Mouse (Mus musculus): ENCODE data around the gene Mettl7a1. TPM values are rescaled to one million over a fixed set of nuclear protein-coding genes. Genes with fewer than 3 reads are reported as not detected.
"Not testable (repeated sequence)": the region's sequence is repeated elsewhere in the genome, so short reads cannot be mapped to it uniquely, and the experiment has no call there.

Mettl7a1 gene
- total RNA-seq, 2 experiments from 2014 or later = 54.1 to 127 TPM

DNA sequence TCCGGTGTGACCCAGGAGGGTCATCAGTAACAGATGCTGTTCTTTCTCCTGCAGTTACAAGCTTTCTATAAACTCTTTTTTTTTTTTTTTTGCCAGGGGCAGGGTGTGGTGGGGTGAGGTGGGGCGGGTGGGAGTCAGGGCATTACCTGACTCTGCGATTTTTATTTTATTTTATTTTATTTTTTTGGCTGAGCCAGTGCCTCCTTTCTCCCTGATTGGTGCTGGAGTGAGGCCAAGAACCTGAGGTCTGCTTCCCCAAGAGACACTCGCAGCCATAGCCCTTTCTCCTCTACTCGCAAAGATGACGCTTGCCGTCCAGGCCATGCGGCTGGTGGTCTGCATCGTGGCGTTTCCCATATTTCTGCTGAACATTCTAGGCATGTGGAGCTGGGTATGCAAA lies 30.7 kb downstream of the Mettl7a1 start, which contains the start of gene Mettl7a3:
Mettl7a3 (plus strand) TSS at position 301 of the 400 bp plus-strand sequence.
- no peak for ATAC-seq (replicated peaks; ENCODE audit: low FRiP score, poor library complexity, severe bottlenecking)

- peak; percentile 51 for ATAC-seq (replicated peaks; ENCODE audit: low FRiP score, poor library complexity, severe bottlenecking)
Measured at GRCm38 (mm10) chr15:100337328-100337727, 33.4 kb downstream of the Mettl7a1 start.

DNA sequence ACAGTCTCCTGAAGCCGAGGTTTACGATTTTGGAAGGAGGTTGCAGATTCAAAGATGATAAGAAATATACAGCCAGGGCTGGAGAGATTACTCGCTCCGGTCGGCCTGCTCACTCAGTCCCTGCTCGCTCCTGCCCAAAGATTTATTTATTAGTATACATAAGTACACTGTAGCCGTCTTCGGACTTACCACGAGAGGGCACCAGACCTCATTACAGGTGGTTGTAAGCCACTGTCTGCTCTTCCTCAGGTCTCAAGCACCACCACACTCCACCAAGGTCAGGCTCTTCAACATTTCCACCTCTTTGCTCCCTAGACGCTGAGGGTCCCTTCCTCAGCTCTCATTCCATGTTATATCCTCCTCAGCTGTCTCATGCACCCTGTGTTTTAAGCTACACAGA lies 33.9 kb downstream of the Mettl7a1 start:
- peak; percentile 63 for ATAC-seq (replicated peaks; ENCODE audit: low FRiP score, poor library complexity, severe bottlenecking)

GRCm38 (mm10) chr15:100341314-100341980 lies 37.5 kb downstream of the Mettl7a1 start:
- not testable (repeated sequence) for ATAC-seq (replicated peaks; ENCODE audit: low FRiP score, poor library complexity, severe bottlenecking)

DNA sequence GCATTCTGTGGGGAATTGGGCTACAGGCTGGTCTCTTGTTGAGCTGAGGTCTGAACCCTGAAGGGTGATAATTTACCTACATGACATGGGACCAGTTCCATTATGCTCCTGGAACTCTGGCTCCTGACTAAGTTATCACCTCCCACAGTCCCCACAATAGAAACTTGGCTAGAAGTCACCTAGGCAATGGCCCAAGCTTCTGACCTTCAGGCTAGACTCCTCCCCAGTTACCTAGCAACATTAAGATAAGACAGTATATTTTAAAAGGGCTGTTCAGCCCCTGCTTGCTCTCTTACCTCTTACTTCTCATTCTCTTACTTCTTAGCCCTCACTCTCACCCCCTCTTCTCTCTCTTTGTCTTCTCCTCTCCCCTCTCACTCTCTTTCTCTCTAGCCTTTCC lies 41.5 kb downstream of the Mettl7a1 start:
- no peak for ATAC-seq (replicated peaks; ENCODE audit: low FRiP score, poor library complexity, severe bottlenecking)

- ATAC-seq (replicated peaks; ENCODE audit: low FRiP score, poor library complexity, severe bottlenecking) = no peak
Measured at GRCm38 (mm10) chr15:100346761-100347160, 42.8 kb downstream of the Mettl7a1 start.

- ATAC-seq (replicated peaks; ENCODE audit: low FRiP score, poor library complexity, severe bottlenecking) = no peak
Measured at GRCm38 (mm10) chr15:100349496-100349895, 45.6 kb downstream of the Mettl7a1 start.

GRCm38 (mm10) chr15:100351501-100352060 lies 47.6 kb downstream of the Mettl7a1 start:
- ATAC-seq (replicated peaks; ENCODE audit: low FRiP score, poor library complexity, severe bottlenecking) = no peak

DNA sequence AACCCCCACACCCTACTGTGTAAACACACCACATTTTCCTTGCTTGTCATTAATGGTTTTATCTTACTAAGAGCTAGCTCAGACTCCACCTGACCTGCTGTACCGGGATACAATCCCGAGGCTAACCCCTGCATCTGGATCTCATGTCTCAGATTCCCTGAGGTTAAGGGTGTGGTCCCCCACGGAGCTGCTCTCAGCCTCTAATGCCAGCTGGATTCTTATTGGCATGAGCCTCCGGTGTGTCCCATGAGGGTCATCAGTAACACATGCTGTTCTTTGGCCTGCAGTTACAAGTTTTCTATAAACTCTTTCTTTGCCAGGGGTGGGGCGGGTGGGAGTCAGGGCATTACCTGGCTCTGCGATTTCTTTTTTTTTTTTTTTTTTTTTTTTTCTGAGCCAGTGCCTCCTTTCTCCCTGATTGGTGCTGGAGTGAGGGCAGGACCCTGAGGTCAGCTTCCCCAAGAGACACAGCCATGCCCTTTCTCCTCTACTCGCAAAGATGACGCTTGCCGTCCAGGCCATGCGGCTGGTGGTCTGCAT lies 48.8 kb downstream of the Mettl7a1 start, which contains the start of the genes Methig1 and Mettl7a2:
Methig1 (plus strand) TSS at position 439 of the 540 bp plus-strand sequence.
Mettl7a2 (plus strand) TSS at position 490 of the 540 bp plus-strand sequence.
- ATAC-seq (replicated peaks; ENCODE audit: low FRiP score, poor library complexity, severe bottlenecking) = no peak

- ATAC-seq (replicated peaks; ENCODE audit: low FRiP score, poor library complexity, severe bottlenecking) = peak; percentile 58
Measured at GRCm38 (mm10) chr15:100353399-100353798, 49.5 kb downstream of the Mettl7a1 start.

GRCm38 (mm10) chr15:100355876-100356275 lies 51.9 kb downstream of the Mettl7a1 start:
- ATAC-seq (replicated peaks; ENCODE audit: low FRiP score, poor library complexity, severe bottlenecking) = no peak

DNA sequence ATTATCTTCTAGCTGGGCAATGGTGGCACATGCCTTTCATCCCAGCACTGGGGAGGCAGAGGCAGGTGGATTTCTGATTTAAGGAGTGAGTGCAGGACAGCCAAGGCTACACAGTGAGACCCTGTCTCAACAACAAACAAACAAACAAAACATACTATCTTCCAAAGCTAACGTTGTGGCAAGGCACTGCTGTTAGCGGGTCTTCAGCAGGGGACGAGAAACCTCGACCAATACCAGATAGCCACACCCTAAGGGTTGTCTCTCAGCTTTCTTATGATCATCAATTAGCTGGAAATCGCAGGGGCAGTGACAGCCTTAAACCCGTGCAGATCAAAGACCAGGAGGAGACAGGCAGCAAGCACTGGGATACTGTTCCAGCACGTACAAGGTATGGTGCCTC lies 60.3 kb downstream of the Mettl7a1 start, which contains the start of gene Higd1c:
Higd1c (plus strand) TSS at position 301 of the 400 bp plus-strand sequence.
- ATAC-seq (replicated peaks; ENCODE audit: low FRiP score, poor library complexity, severe bottlenecking) = no peak

DNA sequence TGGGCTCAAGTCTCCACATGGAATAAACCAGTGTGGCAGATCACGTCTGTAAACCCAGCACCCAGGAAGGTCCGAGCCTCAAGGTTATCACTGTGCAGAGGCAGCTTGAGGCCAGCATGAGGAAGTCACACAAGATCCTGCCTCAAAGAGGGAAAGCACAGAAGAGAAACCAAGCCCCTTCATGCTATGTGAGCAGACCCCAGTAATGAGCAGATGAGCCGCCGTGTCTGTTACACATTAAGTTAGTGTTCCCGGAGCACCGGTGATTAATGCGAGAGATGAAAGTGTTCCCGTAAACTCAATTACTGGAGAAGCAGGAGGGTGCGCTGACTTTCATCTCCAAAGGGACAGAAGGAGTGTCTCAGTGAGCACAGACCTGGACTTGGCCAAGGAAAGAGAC lies 62.0 kb downstream of the Mettl7a1 start:
- ATAC-seq (replicated peaks; ENCODE audit: low FRiP score, poor library complexity, severe bottlenecking) = not testable (repeated sequence)

GRCm38 (mm10) chr15:100367119-100367518 lies 63.2 kb downstream of the Mettl7a1 start:
- no peak for ATAC-seq (replicated peaks; ENCODE audit: low FRiP score, poor library complexity, severe bottlenecking)

DNA sequence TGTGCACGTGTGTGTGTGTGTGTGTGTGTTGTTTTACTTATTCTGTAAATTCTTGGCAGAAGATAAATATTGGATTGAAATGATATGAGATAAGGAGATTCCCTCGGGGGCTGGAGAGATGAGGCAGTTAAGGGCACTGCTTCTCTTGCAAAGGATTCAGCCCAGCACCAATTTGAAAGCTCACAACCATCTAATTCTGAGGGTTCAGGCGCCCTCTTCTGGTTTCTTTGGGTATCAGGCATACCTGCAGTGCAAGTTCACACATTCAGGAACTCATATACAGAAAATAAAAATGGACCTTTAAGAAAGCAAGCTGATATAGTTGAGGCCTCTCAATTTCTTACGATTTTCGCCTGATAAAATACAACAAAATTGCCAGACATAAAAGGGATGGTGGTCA lies 71.1 kb downstream of the Mettl7a1 start:
- no peak for ATAC-seq (replicated peaks; ENCODE audit: low FRiP score, poor library complexity, severe bottlenecking)

DNA sequence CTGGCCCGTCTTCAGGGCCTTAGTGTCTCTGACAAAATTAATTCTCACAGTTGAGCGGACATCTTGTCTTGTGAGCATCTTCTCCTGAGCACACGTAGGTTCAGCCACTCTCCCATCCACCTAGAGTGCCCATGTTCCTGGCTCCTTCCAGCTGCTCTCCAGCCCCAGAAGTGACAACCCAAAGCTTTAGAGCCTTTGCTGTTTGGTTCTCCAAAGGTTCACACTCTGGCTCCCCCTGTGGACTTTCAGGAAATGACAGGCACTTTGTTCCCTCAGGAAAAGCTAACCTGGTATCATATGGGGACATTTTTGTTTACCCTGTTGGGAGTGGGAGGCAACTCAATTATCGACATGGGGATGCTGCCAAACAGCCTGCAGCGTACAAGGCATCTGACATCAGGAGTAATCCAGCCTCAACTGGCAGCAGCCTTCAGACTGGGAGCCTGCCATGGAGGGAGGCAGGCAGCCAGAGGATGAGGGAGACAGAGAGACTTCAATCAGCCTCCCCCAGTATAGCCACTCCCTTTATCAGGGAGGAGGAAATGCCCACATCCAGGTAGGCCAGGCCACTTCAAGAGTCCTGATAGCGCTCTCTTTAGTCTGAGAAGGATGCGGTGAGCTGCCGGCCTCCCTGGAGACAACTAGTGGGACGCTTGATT lies 74.0 kb downstream of the Mettl7a1 start:
- peak; percentile 81 for ATAC-seq (replicated peaks; ENCODE audit: low FRiP score, poor library complexity, severe bottlenecking)

Other genes starting within 250 kb of the Mettl7a1 start
- 101 and 105 TPM in 2 replicates for gene Atf1, start 76.3 kb upstream of the Mettl7a1 start, total RNA-seq (2015; ENCODE audit: low replicate concordance)
- gene Atf1, start 76.3 kb upstream of the Mettl7a1 start, total RNA-seq (2017; ENCODE audit: low replicate concordance) = 120 and 131 TPM in 2 replicates
- gene Tmprss12, start 23.3 kb upstream of the Mettl7a1 start, total RNA-seq (2015; ENCODE audit: low replicate concordance) = not detected in 2 replicates
- not detected in 2 replicates for gene Tmprss12, start 23.3 kb upstream of the Mettl7a1 start, total RNA-seq (2017; ENCODE audit: low replicate concordance)
- not detected in 2 replicates for gene Mettl7a3, start 30.8 kb downstream of the Mettl7a1 start, total RNA-seq (2015; ENCODE audit: low replicate concordance)
- not detected in 2 replicates for gene Mettl7a3, start 30.8 kb downstream of the Mettl7a1 start, total RNA-seq (2017; ENCODE audit: low replicate concordance)
- not detected in 2 replicates for gene Methig1, start 49.0 kb downstream of the Mettl7a1 start, total RNA-seq (2015; ENCODE audit: low replicate concordance)
- 0.91 TPM in 1 of 2 replicates, not detected in the other for gene Methig1, start 49.0 kb downstream of the Mettl7a1 start, total RNA-seq (2017; ENCODE audit: low replicate concordance)
- gene Mettl7a2, start 49.1 kb downstream of the Mettl7a1 start, total RNA-seq (2015; ENCODE audit: low replicate concordance) = not detected in 2 replicates
- gene Mettl7a2, start 49.1 kb downstream of the Mettl7a1 start, total RNA-seq (2017; ENCODE audit: low replicate concordance) = not detected in 2 replicates
- not detected in 2 replicates for gene Higd1c, start 60.4 kb downstream of the Mettl7a1 start, total RNA-seq (2015; ENCODE audit: low replicate concordance)
- gene Higd1c, start 60.4 kb downstream of the Mettl7a1 start, total RNA-seq (2017; ENCODE audit: low replicate concordance) = not detected in 2 replicates
- gene Gm5475, start 118.0 kb downstream of the Mettl7a1 start, total RNA-seq (2015; ENCODE audit: low replicate concordance) = not detected in 2 replicates
- 0.51 TPM in 1 of 2 replicates, not detected in the other for gene Gm5475, start 118.0 kb downstream of the Mettl7a1 start, total RNA-seq (2017; ENCODE audit: low replicate concordance)
- gene Slc11a2, start 120.9 kb downstream of the Mettl7a1 start, total RNA-seq (2015; ENCODE audit: low replicate concordance) = 119 and 142 TPM in 2 replicates
- 109 and 145 TPM in 2 replicates for gene Slc11a2, start 120.9 kb downstream of the Mettl7a1 start, total RNA-seq (2017; ENCODE audit: low replicate concordance)
- gene Letmd1, start 164.9 kb downstream of the Mettl7a1 start, total RNA-seq (2015; ENCODE audit: low replicate concordance) = 4.3 and 8.8 TPM in 2 replicates
- gene Letmd1, start 164.9 kb downstream of the Mettl7a1 start, total RNA-seq (2017; ENCODE audit: low replicate concordance) = 4.4 and 4.5 TPM in 2 replicates
- gene Csrnp2, start 191.3 kb downstream of the Mettl7a1 start, total RNA-seq (2015; ENCODE audit: low replicate concordance) = not detected in 2 replicates
- 0.26 TPM in 1 of 2 replicates, not detected in the other for gene Csrnp2, start 191.3 kb downstream of the Mettl7a1 start, total RNA-seq (2017; ENCODE audit: low replicate concordance)
- gene Tfcp2, start 247.9 kb downstream of the Mettl7a1 start, total RNA-seq (2015; ENCODE audit: low replicate concordance) = 5.0 and 17.7 TPM in 2 replicates
- 17.1 and 21.6 TPM in 2 replicates for gene Tfcp2, start 247.9 kb downstream of the Mettl7a1 start, total RNA-seq (2017; ENCODE audit: low replicate concordance)